Mouse (Mus musculus) stomach, postnatal 0 days (tissue): Measurements from ENCODE around the gene Ugt1a10. TPM values are rescaled to one million over a fixed set of nuclear protein-coding genes. Genes with fewer than 3 reads are reported as not detected.
"Not testable (repeated sequence)": the region's sequence is repeated elsewhere in the genome, so short reads cannot be mapped to it uniquely, and the experiment has no call there.

ENCODE experiments used
- ATAC-seq: fragments of 200-750 bp; cut with Nextera tagmentation; 2 replicates; pipeline ENCODE4 v1.8.0; 2017; ENCODE audit not compliant: low FRiP score, low TSS enrichment
- DNase-seq: peaks from one replicate; pipeline ENCODE4 v3.0.0-alpha.2; 2016; ENCODE audit warnings: low spot score
- H3K27ac ChIP-seq: fragments of 300-500 bp; sonication (generic); replicated peaks from 2 replicates; pipeline ENCODE4 v1.5.1; 2014; ENCODE audit warnings: mild to moderate bottlenecking, control low read depth
- H3K27me3 ChIP-seq: fragments of 300-500 bp; sonication (generic); 2 replicates; pipeline ENCODE4 v1.6.1; 2014; ENCODE audit warnings: low read length; ENCODE audit not compliant: control insufficient read depth, insufficient read depth
- H3K36me3 ChIP-seq: fragments of 300-500 bp; sonication (generic); 2 replicates; pipeline ENCODE4 v1.6.1; 2014; ENCODE audit warnings: low read length, mixed read lengths; ENCODE audit not compliant: control insufficient read depth, insufficient read depth
- H3K4me1 ChIP-seq: fragments of 300-500 bp; sonication (generic); replicated peaks from 2 replicates; pipeline ENCODE4 v1.6.1; 2014; ENCODE audit warnings: antibody characterized with exemption; ENCODE audit not compliant: control insufficient read depth, insufficient read depth
- H3K4me2 ChIP-seq: fragments of 300-500 bp; sonication (generic); replicated peaks from 2 replicates; pipeline ENCODE4 v1.6.1; 2014; ENCODE audit warnings: low read depth, mild to moderate bottlenecking, control low read depth, moderate library complexity
- H3K4me3 ChIP-seq: fragments of 300-500 bp; sonication (generic); 2 replicates; pipeline ENCODE4 v1.5.1; 2014; ENCODE audit warnings: low read depth, low read length, control low read depth
- H3K9ac ChIP-seq: fragments of 300-500 bp; sonication (generic); 2 replicates; pipeline ENCODE4 v1.6.1; 2014; ENCODE audit warnings: mild to moderate bottlenecking, low read length, control low read depth, mixed read lengths
- H3K9me3 ChIP-seq: fragments of 300-500 bp; sonication (generic); 2 replicates; pipeline ENCODE4 v1.6.1; 2016; ENCODE audit warnings: low read length; ENCODE audit not compliant: control insufficient read depth
- CTCF ChIP-seq: IDR thresholded peaks from 2 replicates; pipeline ENCODE4 v1.5.1; 2016; ENCODE audit warnings: antibody characterized with exemption, low read depth, mild to moderate bottlenecking, moderate library complexity
- EP300 ChIP-seq: optimal IDR thresholded peaks from 2 replicates; pipeline ENCODE3; 2016; ENCODE audit warnings: antibody characterized with exemption
- WGBS: fragments of 180-500 bp; shearing (Covaris S2); extraction: QIAGEN DNeasy Blood & Tissue Kit; methylation state at CpG from one replicate; pipeline ENCODE4 v1.1.7; 2014; 5-methylcytosine and 5-hydroxymethylcytosine counted together
- polyA plus RNA-seq: library from polyadenylated mRNA; unstranded; fragments of >200 nt; fragmentation: Nextera tagmentation; extraction: Ambion mirVana; gene quantifications from 2 replicates; pipeline ENCODE4 v1.2.1, GENCODE M21; 2015

The Ugt1a10 gene
- polyA plus RNA-seq, 1 experiment from 2014 or later, result not detected

- not testable (repeated sequence) for H3K4me2 ChIP-seq, H3K9ac ChIP-seq, H3K27me3 ChIP-seq, H3K9me3 ChIP-seq, H3K4me3 ChIP-seq, H3K4me1 ChIP-seq, H3K36me3 ChIP-seq, H3K27ac ChIP-seq
- DNase-seq (peak; percentile 18), ATAC-seq (0 out of 2 replicates have a peak, but pooled peaks have one; percentile 31)
- 63% methylated on average over 2 of the region's 2 CpGs for WGBS
- TF ChIP-seq CTCF, result peak; percentile 66
Observed at GRCm38 (mm10) chr1:88150133-88150532, 94.9 kb downstream of the Ugt1a10 start.

GRCm38 (mm10) chr1:88158430-88158829, 103.2 kb downstream of the Ugt1a10 start:
- TF ChIP-seq CTCF, result no peak
- no peak for TF ChIP-seq EP300
- H3K4me2 ChIP-seq, result no peak overlapping the region
- H3K27ac ChIP-seq, result no peak overlapping the region
- H3K4me1 ChIP-seq, result no peaks in the 10 kb centered on the region
- ATAC-seq, result peak; percentile 98
- H3K9ac ChIP-seq, result no peak overlapping the region
- no peak overlapping the region for H3K4me3 ChIP-seq
- H3K9me3 ChIP-seq, result no peaks in the 10 kb centered on the region
- WGBS, result 39% methylated on average over 2 of the region's 2 CpGs
- no peaks in the 10 kb centered on the region for H3K27me3 ChIP-seq
- peak; percentile 38 for DNase-seq
- H3K36me3 ChIP-seq, result no peaks in the 10 kb centered on the region

GRCm38 (mm10) chr1:88165711-88166110, 110.5 kb downstream of the Ugt1a10 start, which contains the start of gene Ugt1a5:
Ugt1a5 (plus strand) TSS chr1:88166012.
- WGBS, result 88% methylated on average over 5 of the region's 5 CpGs
- H3K27ac ChIP-seq, result no peak within 1 kb of the TSS
- no peaks in the 10 kb centered on the region for H3K27me3 ChIP-seq
- no peak for DNase-seq
- H3K4me3 ChIP-seq, result no peak within 1 kb of the TSS
- no peaks in the 10 kb centered on the region for H3K9me3 ChIP-seq
- H3K9ac ChIP-seq, result no peak within 1 kb of the TSS
- no peaks in the 10 kb centered on the region for H3K4me1 ChIP-seq
- TF ChIP-seq CTCF (no peak), EP300 (no peak)
- H3K4me2 ChIP-seq, result no peak within 1 kb of the TSS
- H3K36me3 ChIP-seq, result no peaks in the 10 kb centered on the region
- ATAC-seq, result no peak

- WGBS, result 74% methylated on average over 5 of the region's 7 CpGs
- H3K4me2 ChIP-seq, H3K4me3 ChIP-seq, DNase-seq, H3K27me3 ChIP-seq, H3K27ac ChIP-seq, ATAC-seq, H3K9ac ChIP-seq, H3K9me3 ChIP-seq, H3K4me1 ChIP-seq, H3K36me3 ChIP-seq: not testable (repeated sequence)
Observed at GRCm38 (mm10) chr1:88172190-88172589, 117.0 kb downstream of the Ugt1a10 start.

- ATAC-seq (no peak), DNase-seq (no peak)
- WGBS, result 86% methylated on average over 1 of the region's 1 CpGs
- Histone ChIP-seq H3K4me3 (no peak overlapping the region), H3K4me2 (no peak overlapping the region), H3K27me3 (no peaks in the 10 kb centered on the region), H3K36me3 (no peaks in the 10 kb centered on the region), H3K9ac (no peak overlapping the region), H3K27ac (no peak overlapping the region), H3K9me3 (no peaks in the 10 kb centered on the region), H3K4me1 (no peaks in the 10 kb centered on the region)
- TF ChIP-seq EP300, result no peak
- TF ChIP-seq CTCF, result no peak
Observed at GRCm38 (mm10) chr1:88179657-88180056, 124.5 kb downstream of the Ugt1a10 start.

GRCm38 (mm10) chr1:88186325-88186935, 131.2 kb downstream of the Ugt1a10 start:
- no peak overlapping the region for H3K4me2 ChIP-seq
- H3K9ac ChIP-seq, result no peak overlapping the region
- H3K27ac ChIP-seq, result no peak overlapping the region
- H3K27me3 ChIP-seq, result no peaks in the 10 kb centered on the region
- 84% methylated on average over 5 of the region's 5 CpGs for WGBS
- ATAC-seq (no peak), DNase-seq (no peak)
- no peak overlapping the region for H3K4me3 ChIP-seq
- H3K36me3 ChIP-seq, result no peaks in the 10 kb centered on the region
- no peaks in the 10 kb centered on the region for H3K9me3 ChIP-seq
- no peaks in the 10 kb centered on the region for H3K4me1 ChIP-seq
- TF ChIP-seq EP300 (no peak), CTCF (no peak)
